Mouse (Mus musculus): ENCODE results near the gene Vstm4.

GRCm38 (mm10) chr14:32858941-32859510, 2.5 kb downstream of the Vstm4 start:
- TF ChIP-seq ZC3H11A (IDR thresholded peaks at IDR 0.05; ENCODE audit: borderline replicate concordance, low read depth, low read length) (no peak), CHD2 (IDR thresholded peaks at IDR 0.05; ENCODE audit: low read depth, low read length) (no peak), HCFC1 (IDR thresholded peaks at IDR 0.05; ENCODE audit: borderline replicate concordance, insufficient read depth, low read length) (no peak), ZNF384 (IDR thresholded peaks at IDR 0.05; ENCODE audit: low read depth, low read length) (no peak)

Measured in ES-E14 (cell line).